Mouse (Mus musculus) adrenal gland, adult 18-20 months (tissue): ENCODE results near the gene Fancd2. TPM values are rescaled to one million over a fixed set of nuclear protein-coding genes. Genes with fewer than 3 reads are reported as not detected.

ENCODE experiments used
- DNase-seq, 2 experiments: peaks; one replicate each; pipeline ENCODE4 v3.0.0; 2021 to 2022; ENCODE audit warnings: low spot score in 2 of 2
- total RNA-seq, 2 experiments: library from RNA; stranded (reverse); gene quantifications; 1 replicate in 1 of 2; 2 replicates in 1 of 2; pipeline ENCODE4 v1.2.3; 2021

Gene Fancd2
- total RNA-seq, 2 experiments from 2014 or later = 0.19 to 0.43 TPM

DNA sequence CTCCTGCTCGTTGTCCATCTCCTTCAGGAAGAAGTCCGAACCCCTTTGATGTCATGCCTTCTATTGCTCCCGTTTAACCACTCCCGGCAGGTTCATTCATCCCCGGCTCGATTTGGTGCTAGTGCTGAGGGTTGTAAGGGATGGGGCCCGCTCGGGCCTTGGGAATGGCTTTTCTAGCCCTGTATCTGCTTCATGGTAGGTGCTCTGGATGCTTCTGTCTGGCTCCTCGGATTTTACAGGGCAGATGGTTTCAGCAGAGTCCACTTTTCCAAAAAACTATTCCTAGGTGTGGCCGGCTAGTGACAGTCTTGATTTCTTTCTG, 73.7 kb downstream of the Fancd2 start:
- no peak for DNase-seq

DNA sequence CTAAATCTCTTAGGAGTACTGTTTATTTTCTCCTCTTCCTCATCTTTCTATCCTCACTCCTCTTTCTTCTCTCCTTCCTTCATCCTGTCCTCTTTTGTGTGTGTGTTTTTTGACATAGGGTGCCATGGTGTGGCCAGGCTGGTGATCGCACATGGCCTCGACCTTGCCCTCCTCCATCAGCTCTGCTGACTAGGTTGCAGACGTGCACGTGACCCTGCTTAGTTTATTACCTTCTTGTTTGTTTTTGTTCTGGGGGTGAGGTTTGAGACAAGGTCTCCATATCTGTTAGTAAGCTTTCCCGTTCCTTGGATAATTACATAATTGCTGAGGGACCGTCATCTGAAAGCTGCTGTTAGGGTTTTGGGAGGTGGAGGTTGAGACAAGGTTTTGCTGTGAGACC, 77.4 kb downstream of the Fancd2 start:
- peak in 1 of 2 experiments; percentile 33 for DNase-seq

DNA sequence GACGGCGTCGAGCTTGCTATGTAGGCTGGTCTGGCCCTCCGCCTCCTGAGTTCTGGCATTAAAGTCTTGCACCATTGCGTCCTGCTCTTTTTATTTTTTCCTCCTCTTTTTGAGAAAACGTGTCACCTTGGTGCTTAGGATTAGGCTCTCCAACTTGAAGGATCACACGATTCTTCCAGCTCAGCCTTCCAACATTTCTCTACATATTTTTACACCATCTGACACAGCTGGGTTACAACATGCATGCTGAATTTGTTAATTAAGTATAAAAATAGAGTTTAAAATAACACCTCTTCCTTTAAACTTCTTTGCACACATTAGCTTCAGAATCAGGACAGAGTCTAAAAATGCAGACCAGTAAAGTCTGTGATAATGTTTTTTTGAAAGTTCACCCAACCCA, 77.8 kb downstream of the Fancd2 start:
- DNase-seq = no peak

DNA sequence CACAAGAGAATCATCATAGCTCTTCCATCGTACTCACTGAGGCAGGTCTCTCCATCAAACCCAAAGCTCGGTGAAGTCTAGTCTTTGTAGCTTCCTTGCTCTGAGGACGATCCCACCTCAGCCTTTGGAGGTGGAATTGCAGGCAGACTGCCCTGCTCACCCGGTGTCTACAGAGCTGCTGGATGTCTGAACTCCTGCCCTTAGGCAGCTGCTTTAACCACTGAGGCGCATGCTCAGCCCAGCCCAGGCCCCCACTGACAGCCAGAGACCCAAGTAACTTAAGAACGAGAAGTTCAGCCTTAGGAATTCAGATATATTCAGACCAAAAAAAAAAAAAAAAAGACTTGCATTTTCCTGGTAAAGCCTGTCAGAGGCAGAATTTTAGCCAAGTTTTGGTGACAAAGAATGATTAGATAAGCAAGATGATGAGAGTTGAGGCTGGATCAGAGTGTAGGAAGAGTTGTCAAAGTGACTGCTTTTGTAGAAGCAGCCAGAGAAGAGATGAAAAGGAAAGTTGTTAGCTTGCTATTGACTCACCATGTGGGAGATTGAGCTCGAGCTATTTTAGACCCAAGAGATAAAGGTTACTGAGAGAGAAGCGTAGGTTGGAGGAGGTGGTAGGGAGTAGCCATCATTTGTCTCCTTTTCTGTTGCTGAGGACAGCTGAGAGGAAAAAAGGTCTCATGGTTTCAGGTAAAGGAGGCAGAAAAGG, 80.9 kb downstream of the Fancd2 start:
- no peak for DNase-seq

DNA sequence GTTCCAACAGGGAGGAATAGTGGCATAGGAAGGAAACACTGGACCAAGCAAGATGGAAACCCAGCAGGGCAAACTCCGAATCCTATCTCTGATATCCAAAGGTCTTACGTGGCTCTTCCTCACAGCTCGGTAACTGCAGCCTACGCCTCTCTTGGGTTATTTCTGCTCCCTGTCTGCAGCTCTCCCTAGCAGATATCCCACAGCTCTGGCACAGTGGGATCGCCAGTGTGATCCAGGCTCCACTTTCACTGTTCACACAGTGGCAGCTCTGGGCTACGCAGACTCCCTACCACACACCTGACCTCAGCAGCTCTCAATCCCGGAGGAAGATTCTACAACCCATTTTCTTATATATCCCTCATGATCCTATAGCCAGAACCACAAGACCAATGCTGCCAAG, 82.7 kb downstream of the Fancd2 start:
- no peak for DNase-seq

DNA sequence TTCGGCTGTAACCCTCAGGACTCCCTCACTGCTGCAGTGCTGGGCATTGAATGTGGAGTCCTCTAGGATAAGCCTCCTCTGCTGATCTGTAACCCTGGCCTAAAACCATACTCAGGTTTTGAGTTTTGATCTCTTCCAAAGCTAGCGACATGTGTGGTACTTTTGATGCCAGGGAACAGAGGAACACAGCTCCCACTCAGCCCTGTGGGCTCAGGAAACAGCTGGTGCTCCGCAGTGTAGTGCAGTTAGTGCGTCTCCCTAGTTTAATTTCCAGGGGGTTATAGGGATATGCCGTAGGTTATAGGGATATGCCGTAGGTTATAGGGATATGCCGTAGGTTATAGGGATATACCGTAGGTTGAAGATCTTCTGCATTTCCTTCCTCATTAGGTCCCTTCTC, 83.5 kb downstream of the Fancd2 start:
- DNase-seq = no peak

DNA sequence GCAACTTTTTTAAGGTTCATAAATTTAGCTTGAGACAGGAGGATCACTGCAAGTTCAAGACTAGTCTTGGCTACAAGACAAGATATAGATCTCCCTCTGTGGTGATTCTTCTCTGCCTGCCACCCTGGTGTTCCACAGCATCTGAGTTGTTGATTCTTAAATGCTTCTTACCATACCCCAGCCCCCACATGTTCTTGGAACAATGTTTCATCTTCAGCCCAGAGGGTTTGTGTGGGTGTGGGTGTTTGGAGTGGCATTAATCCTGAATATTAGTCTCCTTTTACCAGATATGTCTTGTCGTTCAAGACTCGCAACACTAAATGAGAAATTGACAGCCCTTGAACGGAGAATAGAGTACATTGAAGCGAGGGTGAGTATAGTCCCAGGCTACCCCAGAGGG, 84.0 kb downstream of the Fancd2 start:
- no peak for DNase-seq

DNA sequence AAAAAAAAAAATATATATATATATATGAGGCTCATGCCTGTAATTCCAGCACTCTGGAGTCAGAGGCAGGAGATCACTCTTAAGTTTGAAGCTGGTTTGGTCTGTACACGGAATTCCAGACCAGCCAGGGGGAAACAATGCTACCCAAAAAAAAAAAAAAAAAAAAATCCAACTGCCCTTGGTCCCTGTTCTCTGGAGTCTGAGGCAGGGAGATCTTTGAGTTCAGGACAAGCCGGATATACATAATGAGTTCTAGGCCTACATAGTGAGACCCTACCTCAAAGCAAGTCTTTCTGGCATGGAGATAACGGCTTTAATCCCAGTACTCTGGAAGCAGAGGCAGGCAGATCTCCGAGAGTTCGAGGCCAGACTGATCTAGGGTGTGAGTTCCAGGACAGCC, 91.9 kb downstream of the Fancd2 start:
- no peak for DNase-seq

DNA sequence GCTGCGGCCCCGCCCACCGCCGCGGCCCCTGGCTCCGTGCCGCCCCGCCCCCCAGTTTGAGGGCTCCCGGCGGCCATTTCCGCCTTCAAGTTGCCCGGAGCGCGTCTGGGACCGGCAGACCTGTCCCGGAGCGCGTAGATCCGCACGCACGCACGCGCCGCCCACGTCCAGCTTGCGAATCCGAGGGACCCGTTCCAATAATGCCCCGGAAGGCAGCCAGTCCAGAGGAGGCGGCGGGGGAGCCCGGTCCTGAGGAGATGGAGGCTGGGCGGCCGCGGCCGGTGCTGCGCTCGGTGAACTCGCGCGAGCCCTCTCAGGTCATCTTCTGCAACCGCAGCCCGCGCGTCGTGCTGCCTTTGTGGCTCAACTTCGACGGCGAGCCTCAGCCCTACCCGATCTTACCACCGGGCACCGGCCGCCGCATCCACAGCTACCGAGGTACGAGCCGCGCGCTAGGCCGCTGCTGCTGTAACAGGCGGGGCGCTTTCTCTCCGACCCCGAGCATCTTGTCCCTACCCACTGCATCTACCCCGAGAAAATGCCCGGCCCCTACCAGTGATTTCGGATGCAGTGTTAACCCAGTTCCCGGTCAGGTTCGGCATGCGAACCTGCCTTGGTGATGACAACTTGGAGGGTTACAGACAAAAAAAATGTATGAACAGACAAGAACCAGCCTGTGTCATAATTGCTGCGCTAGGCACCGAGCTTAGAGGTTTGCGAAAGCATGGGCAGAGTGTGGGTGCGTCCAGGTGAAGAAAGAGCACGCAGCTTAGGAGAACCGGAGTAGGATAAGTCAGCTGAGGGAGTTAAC, 92.7 kb downstream of the Fancd2 start, which contains the start of gene Vhl:
Gene Vhl (plus strand): TSS at position 19 of the 811 bp plus-strand sequence.
- DNase-seq = peak; percentile 87 to 88

DNA sequence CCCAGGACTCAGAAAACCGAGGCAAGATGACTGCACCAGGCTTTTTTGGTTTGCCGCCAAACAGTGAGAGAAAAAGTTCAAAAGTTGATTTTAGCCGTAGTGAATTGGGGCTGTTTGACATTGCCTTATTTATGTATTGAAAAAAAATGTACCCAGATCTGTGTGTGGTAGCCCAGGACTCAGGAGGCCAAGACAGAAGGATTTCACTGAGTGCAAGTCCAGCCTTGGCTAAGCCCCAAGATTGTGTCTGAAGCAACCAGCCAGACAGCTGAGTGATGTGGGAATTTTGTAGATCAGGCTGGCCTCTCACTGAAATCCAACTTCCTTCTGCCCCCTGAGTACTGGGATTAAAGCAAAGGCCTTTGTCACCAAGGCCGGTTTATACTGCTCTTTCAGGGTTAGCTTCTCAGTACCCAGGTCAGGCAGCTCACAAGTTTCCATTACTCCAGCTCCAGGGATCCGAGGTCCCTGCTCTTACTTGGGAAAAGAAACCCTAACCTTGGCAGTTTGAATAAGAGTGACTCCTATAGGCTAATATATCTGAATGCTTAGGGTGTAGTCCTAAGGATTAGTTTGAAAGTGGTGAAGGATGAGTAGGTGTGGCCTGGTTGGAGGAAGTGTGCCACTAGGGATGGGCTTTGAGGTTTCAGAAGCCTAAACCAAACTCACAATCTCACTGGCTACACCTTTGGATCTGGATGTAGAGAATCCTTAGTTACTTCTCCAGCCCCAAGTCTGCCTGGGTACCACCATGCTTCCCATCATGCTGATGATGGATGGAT, 93.7 kb downstream of the Fancd2 start:
- DNase-seq = no peak

DNA sequence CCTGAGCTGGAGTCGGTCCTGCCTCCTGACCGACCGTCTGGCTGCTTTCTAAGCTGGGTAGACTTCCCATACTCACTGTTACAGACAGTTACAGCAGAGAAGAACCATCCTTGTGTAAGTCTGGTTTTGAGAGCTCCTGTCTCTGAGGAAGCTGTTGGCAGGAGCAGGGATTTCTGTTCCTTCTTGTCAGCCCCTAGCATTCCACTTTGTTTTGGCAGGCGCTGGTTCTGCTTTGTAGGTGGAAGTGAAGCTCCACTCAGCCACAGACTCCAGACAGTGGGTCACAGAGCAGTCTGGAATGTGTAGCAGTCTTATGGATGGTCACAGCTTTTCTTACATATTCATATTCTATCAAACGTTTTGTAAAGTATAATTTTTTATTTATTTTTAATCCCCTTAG, 98.8 kb downstream of the Fancd2 start:
- no peak for DNase-seq

DNA sequence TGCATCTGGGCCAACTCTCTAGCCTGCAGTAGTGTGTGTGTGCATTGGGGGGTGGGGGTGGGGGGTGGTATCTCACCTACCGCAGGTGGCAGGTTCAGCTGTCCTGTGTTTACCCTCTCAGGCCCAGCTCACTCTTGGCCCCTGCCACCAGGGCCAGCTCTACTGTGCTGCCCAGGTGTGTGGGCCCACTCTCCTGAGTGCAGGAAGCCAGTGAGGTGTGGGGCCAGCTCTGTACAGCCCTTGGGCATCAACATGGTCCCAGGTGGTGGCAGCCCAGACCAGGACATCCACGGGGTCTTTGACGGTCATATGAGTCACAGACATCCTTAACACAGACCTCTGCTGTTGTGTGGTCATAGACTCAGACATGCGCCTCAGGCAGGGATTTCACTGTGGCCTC, 101.4 kb downstream of the Fancd2 start:
- DNase-seq = no peak

DNA sequence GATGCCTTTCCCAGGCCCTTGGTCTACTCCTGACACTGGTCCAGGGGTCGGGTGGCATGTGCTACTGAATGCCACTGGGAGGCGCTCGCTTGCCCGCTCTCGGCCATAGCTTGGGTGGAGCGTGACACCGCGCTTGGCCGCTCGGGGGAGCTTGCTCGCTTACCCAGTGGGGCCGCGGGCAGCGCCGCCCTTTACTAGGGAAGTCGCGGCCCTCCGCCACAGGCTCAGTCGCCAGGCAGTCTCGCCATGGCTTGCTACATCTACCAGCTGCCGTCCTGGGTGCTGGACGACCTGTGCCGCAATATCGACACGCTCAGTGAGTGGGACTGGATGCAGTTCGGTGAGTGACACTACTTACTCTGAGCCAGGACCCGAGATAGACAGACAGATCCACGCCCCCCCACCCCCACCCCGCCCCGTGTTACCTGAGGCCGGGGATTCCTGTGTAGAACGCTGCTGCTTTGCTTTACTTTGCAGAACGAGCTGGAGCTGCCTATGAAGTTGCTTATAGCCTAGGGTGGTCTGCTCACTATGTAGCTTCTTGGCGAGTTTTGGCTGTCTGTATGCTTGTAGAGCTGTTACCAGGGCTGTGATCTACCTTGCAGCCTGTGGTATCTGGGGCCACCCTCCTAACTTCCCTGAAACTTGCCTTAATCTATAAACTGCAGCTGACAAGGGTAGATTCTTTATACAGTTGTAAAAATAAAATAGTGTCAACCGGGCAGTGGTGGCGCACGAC, 107.0 kb downstream of the Fancd2 start, which contains the start of gene Irak2:
Gene Irak2 (plus strand): TSS at position 166 of the 739 bp plus-strand sequence.
- DNase-seq = peak; percentile 94 to 97

DNA sequence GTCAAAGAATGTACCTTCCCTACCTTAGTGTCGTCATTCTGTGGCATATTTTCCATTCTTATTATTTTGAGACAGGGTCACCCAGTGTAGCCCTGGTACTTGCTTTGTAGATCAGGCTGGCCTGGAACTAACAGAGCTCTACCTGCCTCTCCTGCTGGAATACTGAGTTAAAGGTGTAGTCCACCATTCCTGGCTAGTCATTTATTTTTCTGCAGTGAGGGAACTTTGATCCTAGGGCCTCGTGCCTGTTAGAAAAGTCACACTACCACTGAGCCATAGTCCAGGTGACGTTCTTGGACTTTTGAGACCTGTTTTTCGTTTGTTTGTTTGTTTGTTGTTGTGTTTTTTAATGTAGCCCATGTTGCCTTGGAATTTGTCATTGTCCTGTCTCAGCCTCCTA, 107.7 kb downstream of the Fancd2 start:
- no peak for DNase-seq

DNA sequence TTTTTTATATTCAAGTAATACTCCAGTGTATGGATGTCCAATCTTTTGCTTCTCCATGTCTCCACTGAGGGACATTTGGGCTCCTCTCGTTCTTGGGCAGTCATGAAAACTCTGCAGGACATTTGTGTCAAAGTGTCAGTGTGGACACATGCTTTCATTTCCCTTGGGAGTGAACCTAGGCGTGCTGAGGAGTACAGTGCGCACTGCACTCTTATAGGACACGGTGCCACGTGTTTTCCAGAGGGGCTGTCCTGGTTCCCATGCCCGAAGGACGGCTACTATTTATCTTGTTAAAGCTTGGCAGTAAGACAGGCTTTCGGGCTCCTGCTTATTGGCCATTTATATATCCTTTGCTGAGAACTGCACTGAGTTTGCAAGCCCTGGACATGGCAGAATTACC, 111.1 kb downstream of the Fancd2 start:
- no peak for DNase-seq

DNA sequence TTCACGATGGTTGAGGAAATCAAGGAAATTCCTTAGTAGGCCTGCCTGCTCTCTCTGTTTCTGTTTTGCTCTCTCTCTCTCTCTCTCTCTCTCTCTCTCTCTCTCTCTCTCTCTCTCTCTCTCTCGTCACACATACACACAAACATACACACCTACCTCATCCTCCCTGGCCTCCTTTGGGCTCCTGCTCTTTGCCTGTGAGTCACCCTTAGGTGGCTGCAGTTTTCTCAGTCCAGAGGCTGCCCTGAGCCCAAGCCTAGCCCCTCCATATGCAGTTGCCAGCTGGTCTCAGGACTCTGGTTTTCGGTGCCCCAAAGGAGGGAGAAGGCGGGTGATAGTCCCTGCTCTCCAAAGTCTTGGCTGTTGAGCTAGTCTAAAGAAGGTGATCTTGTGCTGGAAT, 111.5 kb downstream of the Fancd2 start:
- no peak for DNase-seq

DNA sequence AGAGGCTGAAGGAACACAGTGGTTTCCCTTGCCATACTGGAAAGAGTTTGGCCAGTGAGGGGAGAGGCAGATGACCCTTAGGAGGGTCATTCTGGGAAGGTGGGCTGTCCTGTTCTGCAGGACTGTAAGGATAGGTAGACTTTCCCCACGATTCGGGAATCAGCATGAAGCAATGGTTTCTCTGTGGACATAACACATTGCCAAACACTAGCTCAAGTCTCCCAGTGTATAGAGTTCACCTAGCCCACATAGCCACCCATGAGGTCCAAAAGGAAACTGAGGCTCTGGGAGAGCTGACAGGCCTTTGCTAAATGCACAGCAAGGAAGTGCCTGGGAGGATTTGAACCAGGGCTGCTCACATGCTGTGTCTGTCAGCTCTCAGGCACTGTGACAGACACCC, 112.5 kb downstream of the Fancd2 start:
- DNase-seq = no peak

DNA sequence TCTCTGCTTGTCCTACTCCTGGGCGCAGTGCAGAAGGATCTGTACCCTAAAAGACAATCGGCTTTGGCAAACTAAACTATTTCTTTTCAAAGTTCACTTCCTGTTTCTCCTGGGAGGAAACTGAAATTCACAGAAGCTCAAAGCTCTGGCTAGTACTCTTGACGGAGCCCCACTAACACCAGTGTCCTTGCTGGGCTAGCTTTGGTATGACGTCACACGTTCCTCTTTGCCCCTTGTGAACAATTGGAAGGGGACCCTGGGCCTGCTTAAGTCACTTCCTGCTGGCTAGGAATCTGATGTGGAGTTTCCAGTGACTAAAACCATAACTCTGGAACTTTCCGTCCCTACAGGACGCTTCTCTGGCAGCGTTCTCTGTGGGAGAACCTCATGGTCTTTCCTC, 113.3 kb downstream of the Fancd2 start:
- no peak for DNase-seq
